Mouse (Mus musculus) lung, embryonic 16.5 days (tissue): ENCODE measurements around the gene Mst1r. TPM values are rescaled to one million over a fixed set of nuclear protein-coding genes. Genes with fewer than 3 reads are reported as not detected.

Experiments
- ATAC-seq: fragments of 200-750 bp; cut with Nextera tagmentation; 2 replicates; pipeline ENCODE4 v1.8.0; 2017; ENCODE audit warnings: low read depth, mild to moderate bottlenecking, moderate library complexity
- H3K27ac ChIP-seq: fragments of 300-500 bp; sonication (generic); 2 replicates; pipeline ENCODE4 v1.5.1; 2014; ENCODE audit warnings: mild to moderate bottlenecking, control low read depth, low read length
- H3K27me3 ChIP-seq: fragments of 300-500 bp; sonication (generic); 2 replicates; pipeline ENCODE4 v1.6.1; 2014; ENCODE audit warnings: low read depth, low read length, mixed read lengths; ENCODE audit not compliant: control insufficient read depth, insufficient read depth
- H3K36me3 ChIP-seq: fragments of 300-500 bp; sonication (generic); 2 replicates; pipeline ENCODE4 v1.6.1; 2014; ENCODE audit warnings: low read length; ENCODE audit not compliant: control insufficient read depth, insufficient read depth
- H3K4me1 ChIP-seq: fragments of 300-500 bp; sonication (generic); replicated peaks from 2 replicates; pipeline ENCODE4 v1.6.1; 2014; ENCODE audit warnings: low read length, mixed read lengths; ENCODE audit not compliant: control insufficient read depth, insufficient read depth
- H3K4me2 ChIP-seq: fragments of 300-500 bp; sonication (generic); 2 replicates; pipeline ENCODE4 v1.6.1; 2014; ENCODE audit warnings: low read depth, low read length, control low read depth
- H3K4me3 ChIP-seq: fragments of 300-500 bp; sonication (generic); 2 replicates; pipeline ENCODE4 v1.5.1; 2014; ENCODE audit warnings: mild to moderate bottlenecking, low read length, control low read depth
- H3K9ac ChIP-seq: fragments of 300-500 bp; sonication (generic); 2 replicates; pipeline ENCODE4 v1.6.1; 2014; ENCODE audit warnings: low read length, control low read depth
- H3K9me3 ChIP-seq: fragments of 300-500 bp; sonication (generic); 2 replicates; pipeline ENCODE4 v1.6.1; 2016; ENCODE audit warnings: low read length; ENCODE audit not compliant: control insufficient read depth
- WGBS: fragments of 180-500 bp; shearing (Covaris S2); extraction: QIAGEN DNeasy Blood & Tissue Kit; methylation state at CpG from one replicate; pipeline ENCODE4 v1.1.7; 2014; 5-methylcytosine and 5-hydroxymethylcytosine counted together
- polyA plus RNA-seq: library from polyadenylated mRNA; unstranded; fragments of >200 nt; fragmentation: Nextera tagmentation; extraction: Ambion mirVana; gene quantifications from 2 replicates; pipeline ENCODE4 v1.2.1, GENCODE M21; 2015

Gene Mst1r
- polyA plus RNA-seq, 1 experiment from 2014 or later: 6.0 TPM

DNA sequence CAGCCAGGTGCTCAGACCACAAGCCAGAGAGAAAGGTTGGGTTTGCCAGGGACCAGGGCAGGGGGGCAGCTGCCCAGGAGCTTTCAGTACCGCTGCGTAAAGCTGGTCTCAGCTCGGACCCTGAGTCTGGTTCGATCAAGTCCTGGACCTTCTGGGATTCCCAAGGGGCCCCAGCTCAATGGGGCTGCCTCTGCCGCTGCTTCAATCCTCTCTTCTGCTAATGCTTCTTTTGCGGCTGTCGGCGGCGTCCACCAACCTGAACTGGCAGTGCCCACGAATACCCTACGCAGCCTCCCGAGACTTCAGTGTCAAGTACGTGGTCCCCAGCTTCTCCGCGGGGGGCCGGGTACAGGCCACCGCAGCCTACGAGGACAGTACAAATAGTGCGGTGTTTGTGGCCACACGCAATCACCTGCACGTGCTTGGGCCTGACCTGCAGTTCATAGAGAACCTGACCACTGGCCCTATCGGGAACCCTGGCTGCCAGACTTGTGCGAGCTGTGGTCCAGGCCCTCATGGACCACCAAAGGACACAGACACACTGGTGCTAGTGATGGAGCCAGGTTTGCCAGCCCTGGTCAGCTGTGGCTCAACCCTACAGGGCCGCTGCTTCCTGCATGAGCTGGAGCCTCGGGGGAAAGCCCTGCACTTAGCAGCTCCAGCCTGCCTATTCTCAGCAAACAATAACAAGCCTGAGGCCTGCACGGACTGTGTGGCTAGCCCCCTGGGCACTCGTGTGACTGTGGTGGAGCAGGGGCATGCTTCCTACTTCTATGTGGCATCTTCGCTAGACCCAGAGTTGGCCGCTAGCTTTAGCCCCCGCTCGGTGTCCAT is 511 bp downstream of the Mst1r start:
- peak overlapping the region; percentile 37; the same call in 1 of the 2 replicates for H3K27ac ChIP-seq
- no peak for ATAC-seq
- no peaks in the 10 kb centered on the region for H3K36me3 ChIP-seq
- no peaks in the 10 kb centered on the region for H3K27me3 ChIP-seq
- no peaks in the 10 kb centered on the region for H3K9me3 ChIP-seq
- H3K9ac ChIP-seq: peak overlapping the region; percentile 66
- WGBS: 41% methylated on average over 31 of the region's 31 CpGs
- H3K4me3 ChIP-seq: peak overlapping the region; percentile 48
- peak overlapping the region; percentile 69 for H3K4me2 ChIP-seq
- H3K4me1 ChIP-seq: peaks cover 23% of the 10 kb centered on the region

DNA sequence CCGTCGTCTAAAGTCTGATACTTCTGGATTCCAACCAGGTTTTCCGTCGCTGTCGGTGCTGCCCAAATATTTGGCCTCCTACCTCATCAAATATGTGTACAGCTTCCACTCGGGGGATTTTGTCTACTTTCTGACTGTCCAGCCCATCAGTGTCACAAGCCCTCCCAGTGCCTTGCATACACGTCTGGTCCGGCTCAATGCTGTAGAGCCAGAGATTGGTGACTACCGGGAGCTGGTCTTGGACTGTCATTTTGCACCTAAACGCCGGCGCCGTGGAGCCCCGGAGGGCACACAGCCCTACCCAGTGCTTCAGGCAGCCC is 1.1 kb downstream of the Mst1r start:
- Histone ChIP-seq H3K4me1 (peaks cover 23% of the 10 kb centered on the region), H3K4me3 (peak overlapping the region; percentile 48), H3K4me2 (peak overlapping the region; percentile 69), H3K27ac (no peak overlapping the region), H3K27me3 (no peaks in the 10 kb centered on the region), H3K9me3 (no peaks in the 10 kb centered on the region), H3K36me3 (no peaks in the 10 kb centered on the region), H3K9ac (peak overlapping the region; percentile 66)
- no peak for ATAC-seq
- 54% methylated on average over 14 of the region's 14 CpGs for WGBS

- Histone ChIP-seq H3K36me3 (no peaks in the 10 kb centered on the region), H3K9ac (peak overlapping the region; percentile 43), H3K4me1 (peaks cover 23% of the 10 kb centered on the region), H3K4me2 (peak overlapping the region; percentile 69), H3K9me3 (no peaks in the 10 kb centered on the region), H3K4me3 (peak overlapping the region; percentile 48), H3K27me3 (no peaks in the 10 kb centered on the region), H3K27ac (peak overlapping the region; percentile 32; the same call in 1 of the 2 replicates)
- 28% methylated on average over 18 of the region's 18 CpGs for WGBS
- ATAC-seq: no peak
These were observed 1.9 kb downstream of the Mst1r start for GRCm38 (mm10) chr9:107908410-107909158.

- ATAC-seq: no peak
- Histone ChIP-seq H3K27me3 (no peaks in the 10 kb centered on the region), H3K4me3 (no peak overlapping the region), H3K9me3 (no peaks in the 10 kb centered on the region), H3K9ac (no peak overlapping the region), H3K36me3 (no peaks in the 10 kb centered on the region), H3K27ac (no peak overlapping the region), H3K4me1 (peaks cover 21% of the 10 kb centered on the region), H3K4me2 (peak overlapping the region; percentile 69; the same call in 1 of the 2 replicates)
- 77% methylated on average over 15 of the region's 15 CpGs for WGBS
These were observed 3.5 kb downstream of the Mst1r start for GRCm38 (mm10) chr9:107910025-107910769.

DNA sequence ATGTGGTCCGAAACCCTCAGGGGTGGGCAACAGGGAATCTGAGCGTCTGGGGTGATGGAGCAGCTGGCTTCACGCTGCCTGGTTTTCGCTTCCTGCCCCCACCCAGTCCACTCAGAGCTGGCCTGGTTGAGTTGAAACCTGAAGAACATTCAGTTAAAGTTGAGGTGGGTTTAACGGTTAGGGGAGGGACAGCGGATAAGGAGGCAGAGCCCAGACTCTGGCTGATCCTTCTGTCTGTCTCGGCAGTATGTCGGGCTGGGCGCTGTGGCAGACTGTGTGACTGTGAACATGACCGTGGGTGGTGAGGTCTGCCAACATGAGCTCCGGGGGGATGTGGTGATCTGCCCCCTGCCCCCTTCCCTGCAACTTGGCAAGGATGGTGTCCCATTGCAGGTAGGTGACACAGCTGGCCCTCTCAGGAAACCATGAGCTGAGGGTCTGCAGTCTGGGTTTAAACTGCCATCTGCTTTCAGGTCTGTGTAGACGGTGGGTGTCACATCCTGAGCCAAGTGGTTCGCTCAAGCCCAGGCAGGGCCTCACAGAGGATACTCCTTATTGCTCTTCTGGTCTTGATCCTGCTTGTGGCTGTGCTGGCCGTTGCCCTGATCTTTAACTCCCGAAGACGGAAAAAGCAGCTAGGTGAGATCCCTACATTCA is 8.2 kb downstream of the Mst1r start:
- no peak overlapping the region for H3K27ac ChIP-seq
- H3K9ac ChIP-seq: no peak overlapping the region
- no peaks in the 10 kb centered on the region for H3K9me3 ChIP-seq
- no peak overlapping the region for H3K4me2 ChIP-seq
- 72% methylated on average over 16 of the region's 16 CpGs for WGBS
- H3K4me1 ChIP-seq: peaks cover 4% of the 10 kb centered on the region; the same call in 1 of the 2 replicates
- ATAC-seq: no peak
- no peaks in the 10 kb centered on the region for H3K27me3 ChIP-seq
- H3K36me3 ChIP-seq: no peaks in the 10 kb centered on the region
- no peak overlapping the region for H3K4me3 ChIP-seq

GRCm38 (mm10) chr9:107917895-107918608 is 11.4 kb downstream of the Mst1r start:
- Histone ChIP-seq H3K27me3 (no peaks in the 10 kb centered on the region), H3K27ac (no peak overlapping the region), H3K36me3 (no peaks in the 10 kb centered on the region), H3K4me2 (no peak overlapping the region), H3K9me3 (no peaks in the 10 kb centered on the region), H3K4me3 (no peak overlapping the region), H3K9ac (0 out of 2 replicates have a peak overlapping the region, but pooled peaks have one; percentile 17), H3K4me1 (peaks cover 4% of the 10 kb centered on the region; the same call in 1 of the 2 replicates)
- ATAC-seq: no peak
- 23% methylated on average over 13 of the region's 13 CpGs for WGBS

GRCm38 (mm10) chr9:107918884-107919283 is 12.2 kb downstream of the Mst1r start:
- 77% methylated on average over 6 of the region's 6 CpGs for WGBS
- ATAC-seq: no peak
- no peak overlapping the region for H3K9ac ChIP-seq
- H3K36me3 ChIP-seq: no peaks in the 10 kb centered on the region
- peaks cover 4% of the 10 kb centered on the region; the same call in 1 of the 2 replicates for H3K4me1 ChIP-seq
- H3K27ac ChIP-seq: no peak overlapping the region
- H3K4me3 ChIP-seq: no peak overlapping the region
- H3K9me3 ChIP-seq: no peaks in the 10 kb centered on the region
- no peak overlapping the region for H3K4me2 ChIP-seq
- H3K27me3 ChIP-seq: no peaks in the 10 kb centered on the region

GRCm38 (mm10) chr9:107919441-107919840 is 12.8 kb downstream of the Mst1r start:
- no peak overlapping the region for H3K4me3 ChIP-seq
- no peak overlapping the region for H3K9ac ChIP-seq
- H3K27me3 ChIP-seq: no peaks in the 10 kb centered on the region
- peaks cover 10% of the 10 kb centered on the region; the same call in 1 of the 2 replicates for H3K4me1 ChIP-seq
- ATAC-seq: no peak
- H3K9me3 ChIP-seq: no peaks in the 10 kb centered on the region
- H3K36me3 ChIP-seq: no peaks in the 10 kb centered on the region
- H3K4me2 ChIP-seq: no peak overlapping the region
- 78% methylated on average over 5 of the region's 5 CpGs for WGBS
- H3K27ac ChIP-seq: no peak overlapping the region
